In the genomic region with DNA sequence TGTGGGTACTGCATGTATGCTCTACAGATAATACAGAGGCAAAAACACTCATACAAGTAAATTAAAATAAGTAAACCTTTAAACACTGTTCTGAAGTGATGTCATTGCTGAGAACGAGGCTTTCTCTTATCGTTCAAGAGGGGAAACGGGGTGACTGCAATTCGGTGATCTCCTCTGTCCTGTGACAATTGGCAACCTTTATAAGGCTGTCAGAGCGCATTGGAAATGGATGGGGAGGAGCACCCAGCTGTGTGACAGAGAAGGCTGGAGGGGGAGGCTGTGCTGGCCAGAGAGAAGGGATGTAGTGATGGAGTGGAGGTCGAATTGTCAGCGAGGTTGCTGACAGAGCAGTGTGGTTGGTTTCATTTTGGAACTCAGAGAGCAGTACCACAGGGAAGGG, we compare ENCODE assay signal across 1 mouse cellular context.
TF ChIP-seq lines count a peak whose summit lies in the region.

No protein-coding gene starts in this region.

TF ChIP-seq in CH12.LX, 34 proteins besides CTCF, POLR2A, EP300 and RAD21 (continued from another document):
- no peak for TF ChIP-seq MAFK (IDR thresholded peaks at IDR 0.05; ENCODE audit: insufficient replicate concordance, low read length)
- no peak for TF ChIP-seq USF1 (IDR thresholded peaks at IDR 0.05; ENCODE audit: low read depth, low read length)
- TF ChIP-seq GABPA (IDR thresholded peaks at IDR 0.05; ENCODE audit: insufficient replicate concordance, low read depth, low read length), result no peak
- no peak for TF ChIP-seq TBP (conservative IDR thresholded peaks at IDR 0.05; ENCODE audit: low read depth, low read length)
- TF ChIP-seq NELFE (IDR thresholded peaks at IDR 0.05; ENCODE audit: low read depth, low read length), result no peak
TF ChIP-seq in CH12.LX: peak in this region for 0.
